Mouse (Mus musculus) spleen, embryonic (tissue): ENCODE measurements around the gene Srgap2.

ENCODE experiments used
- CTCF ChIA-PET: fragments of 350-600 bp; sonication (Branson Sonifier 250); formaldehyde crosslinking; loops from one replicate; lab custom pipeline; 2022; lab: Charles Lee

The Srgap2 gene

GRCm38 (mm10) chr1:131293221-131293921 is 233.8 kb downstream of the Srgap2 start:
- CTCF ChIA-PET, result no interaction called here

GRCm38 (mm10) chr1:131290648-131291047 is 236.5 kb downstream of the Srgap2 start:
- CTCF ChIA-PET, result interaction anchor here (0.6 to 1.5 kb wide), 5 partner anchors 238 to 957 kb away, joined by 4 to 8 read pairs (median 4); no protein-coding TSS in a partner anchor

GRCm38 (mm10) chr1:131288938-131289337 is 238.2 kb downstream of the Srgap2 start:
- CTCF ChIA-PET, result interaction anchor here (0.5 kb wide), 1 partner anchor 148 kb away, joined by 5 read pairs; no protein-coding TSS in a partner anchor

GRCm38 (mm10) chr1:131287267-131287666 is 239.9 kb downstream of the Srgap2 start:
- CTCF ChIA-PET, result interaction anchor here (0.5 kb wide), 1 partner anchor 171 kb away, joined by 4 read pairs; no protein-coding TSS in a partner anchor

- CTCF ChIA-PET, result no interaction called here
Measured at GRCm38 (mm10) chr1:131286803-131287202, 240.3 kb downstream of the Srgap2 start.

GRCm38 (mm10) chr1:131284616-131285015 is 242.5 kb downstream of the Srgap2 start:
- CTCF ChIA-PET, result no interaction called here

- CTCF ChIA-PET, result no interaction called here
Measured at GRCm38 (mm10) chr1:131284167-131284566, 243.0 kb downstream of the Srgap2 start.

GRCm38 (mm10) chr1:131281731-131282130 is 245.4 kb downstream of the Srgap2 start:
- CTCF ChIA-PET, result no interaction called here

GRCm38 (mm10) chr1:131280280-131280679 is 246.9 kb downstream of the Srgap2 start:
- CTCF ChIA-PET, result no interaction called here

- CTCF ChIA-PET, result interaction anchor here (0.6 kb wide), 1 partner anchor 162 kb away, joined by 4 read pairs; no protein-coding TSS in a partner anchor
Measured at GRCm38 (mm10) chr1:131279456-131279776, 247.7 kb downstream of the Srgap2 start, which contains the start of gene Ikbke. Ikbke (minus strand) TSS chr1:131279606.

- CTCF ChIA-PET, result interaction anchor here (0.6 kb wide), 2 partner anchors 22 to 161 kb away, joined by 4 to 6 read pairs; no protein-coding TSS in a partner anchor
Measured at GRCm38 (mm10) chr1:131278606-131279455, 248.3 kb downstream of the Srgap2 start.

GRCm38 (mm10) chr1:131276831-131277230 is 250.3 kb downstream of the Srgap2 start:
- CTCF ChIA-PET, result interaction anchor here (0.6 to 0.7 kb wide), 2 partner anchors 53 to 282 kb away, joined by 3 read pairs; no protein-coding TSS in a partner anchor

GRCm38 (mm10) chr1:131275577-131275976 is 251.6 kb downstream of the Srgap2 start:
- CTCF ChIA-PET, result interaction anchor here (0.6 kb wide), 1 partner anchor 27 kb away, joined by 3 read pairs; no protein-coding TSS in a partner anchor

GRCm38 (mm10) chr1:131274725-131275539 is 252.2 kb downstream of the Srgap2 start:
- CTCF ChIA-PET, result interaction anchor here (0.6 kb wide), 1 partner anchor 26 kb away, joined by 3 read pairs; no protein-coding TSS in a partner anchor

GRCm38 (mm10) chr1:131269797-131270578 is 257.2 kb downstream of the Srgap2 start:
- CTCF ChIA-PET, result interaction anchor here (1.4 kb wide), 1 partner anchor 9 kb away, joined by 3 read pairs; no protein-coding TSS in a partner anchor

- CTCF ChIA-PET, result interaction anchor here (1.4 kb wide), 1 partner anchor 8 kb away, joined by 3 read pairs; no protein-coding TSS in a partner anchor
Measured at GRCm38 (mm10) chr1:131268776-131269175, 258.4 kb downstream of the Srgap2 start.

GRCm38 (mm10) chr1:131263905-131264304 is 263.2 kb downstream of the Srgap2 start:
- CTCF ChIA-PET, result no interaction called here

GRCm38 (mm10) chr1:131260309-131260656 is 266.9 kb downstream of the Srgap2 start:
- CTCF ChIA-PET, result interaction anchor here (1.2 kb wide), 1 partner anchor 9 kb away, joined by 3 read pairs; no protein-coding TSS in a partner anchor

- CTCF ChIA-PET, result interaction anchor here (0.5 to 1.2 kb wide), 2 partner anchors 10 to 102 kb away, joined by 3 to 4 read pairs; no protein-coding TSS in a partner anchor
Measured at GRCm38 (mm10) chr1:131259632-131260308, 267.4 kb downstream of the Srgap2 start.
